Mouse (Mus musculus): ENCODE measurements around the gene Jtb. TPM values are rescaled to one million over a fixed set of nuclear protein-coding genes. Genes with fewer than 3 reads are reported as not detected.

The Jtb gene
- total and polyA plus RNA-seq, 3 experiments = 103 to 107 TPM; not detected in 1

GRCm38 (mm10) chr3:90265932-90266741, 34.7 kb downstream of the Jtb start (continued):
- peak; percentile 72; the same call in 1 of the 2 replicates for TF ChIP-seq MAZ (IDR thresholded peaks at IDR 0.05; ENCODE audit: low read depth, low read length)
- TF ChIP-seq RAD21 (IDR thresholded peaks at IDR 0.05; ENCODE audit: low read depth, low read length) = no peak
- 0 out of 2 replicates have a peak, but pooled peaks have one; percentile 2 for TF ChIP-seq GATA1 (IDR thresholded peaks at IDR 0.05; ENCODE audit: low read depth, low read length)
- no peak for TF ChIP-seq UBTF (IDR thresholded peaks at IDR 0.05; ENCODE audit: borderline replicate concordance, insufficient read depth, low read depth, low read length)
- 0 out of 2 replicates have a peak, but pooled peaks have one; percentile 8 for TF ChIP-seq ZC3H11A (IDR thresholded peaks at IDR 0.05; ENCODE audit: low read depth, low read length)
- no peak for TF ChIP-seq CTCF (IDR thresholded peaks at IDR 0.05 in 2 of 3, conservative IDR thresholded peaks at IDR 0.05 in 1 of 3; ENCODE audit: control insufficient read depth in 1 of 3, insufficient read depth in 1 of 3, low read depth in 2 of 3, low read length in 3 of 3, poor library complexity in 1 of 3, severe bottlenecking in 1 of 3)
- TF ChIP-seq ZNF384 (IDR thresholded peaks at IDR 0.05; ENCODE audit: low read depth, low read length) = no peak
- TF ChIP-seq BHLHE40 (IDR thresholded peaks at IDR 0.05; ENCODE audit: borderline replicate concordance, low read depth, low read length) = no peak
- TF ChIP-seq MAX (IDR thresholded peaks at IDR 0.05; ENCODE audit: low read length) = peak; percentile 44; the same call in 1 of the 2 replicates
- TF ChIP-seq USF1 (IDR thresholded peaks at IDR 0.05; ENCODE audit: low read depth, low read length) = peak; percentile 19; the same call in 1 of the 2 replicates
- TF ChIP-seq MYB (IDR thresholded peaks at IDR 0.05; ENCODE audit: low read depth, low read length) = no peak
- no peak for TF ChIP-seq GABPA (IDR thresholded peaks at IDR 0.05; ENCODE audit: low read depth, low read length)
- no peak; the same call in 1 of the 2 replicates for TF ChIP-seq CHD1 (IDR thresholded peaks at IDR 0.05; ENCODE audit: low read depth, low read length)
- peak; percentile 42; the same call in 1 of the 2 replicates for TF ChIP-seq ETS1 (IDR thresholded peaks at IDR 0.05; ENCODE audit: low read depth, low read length)

DNA sequence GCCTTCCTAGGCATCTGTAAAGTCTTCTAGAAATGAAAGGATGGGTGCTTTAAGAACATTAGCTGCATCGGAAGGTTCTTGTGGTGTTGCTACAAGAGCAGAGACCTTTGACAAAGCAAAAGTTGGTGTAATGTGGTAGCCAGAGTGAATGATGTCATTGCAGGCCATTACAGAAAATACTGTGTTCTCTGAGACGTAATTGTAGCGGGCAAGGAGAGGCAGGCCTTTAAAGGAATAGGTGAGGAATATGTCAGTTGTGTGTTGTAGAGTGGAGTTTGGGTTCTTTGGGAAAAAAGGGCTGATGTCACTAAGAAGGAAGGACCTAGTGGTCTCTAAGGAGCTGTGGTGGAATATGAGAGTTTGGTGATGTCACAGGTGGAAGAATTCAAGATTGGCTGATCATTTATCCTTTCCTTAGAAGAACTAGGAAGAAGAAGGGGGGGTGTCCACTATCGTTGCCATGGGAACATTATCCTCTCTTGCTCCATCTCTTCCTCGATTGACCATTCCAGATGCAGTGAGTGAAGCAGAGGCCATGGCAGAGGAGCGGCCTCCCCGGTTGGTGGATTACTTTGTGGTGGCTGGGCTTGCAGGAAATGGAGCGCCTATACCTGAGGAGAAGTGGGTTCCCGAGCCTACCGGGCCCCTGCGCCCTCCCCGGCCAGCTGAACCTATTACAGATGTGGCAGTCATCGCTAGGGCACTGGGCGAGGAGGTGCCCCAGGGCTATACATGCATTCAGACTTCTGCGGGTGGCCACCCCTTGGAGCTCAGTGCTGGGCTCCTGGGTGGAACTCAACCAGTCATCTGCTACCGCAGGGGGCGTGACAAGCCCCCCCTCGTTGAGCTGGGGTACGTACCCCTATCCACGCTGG, 35.7 kb downstream of the Jtb start:
- H3K79me2 ChIP-seq (ENCODE audit: control insufficient read depth, insufficient read depth, low read length, poor library complexity) = peaks cover 22% of the 10 kb centered on the region
- peaks cover 7 to 26% of the 10 kb centered on the region in 2 experiments; a peak in 3 of 4 replicates for H3K36me3 ChIP-seq (ENCODE audit: control insufficient read depth in 1 of 2, insufficient read depth in 2 of 2, low read length in 2 of 2)
- H3K9me3 ChIP-seq (replicated peaks; ENCODE audit: insufficient read depth, low read length) = no peaks in the 10 kb centered on the region
- H3K9ac ChIP-seq (ENCODE audit: control insufficient read depth, low read depth, low read length, poor library complexity, severe bottlenecking) = peak overlapping the region; percentile 88
- H3K27ac ChIP-seq (ENCODE audit: control insufficient read depth, low read depth, low read length) = peak overlapping the region; percentile 84
- peak overlapping the region; percentile 73 to 76 for H3K4me3 ChIP-seq (ENCODE audit: control insufficient read depth in 1 of 2, insufficient read depth in 1 of 2, low read depth in 2 of 2, low read length in 2 of 2)
- TF ChIP-seq TAL1 (IDR thresholded peaks at IDR 0.05; ENCODE audit: low read length) = no peak
- no peak for TF ChIP-seq TCF12 (IDR thresholded peaks at IDR 0.05; ENCODE audit: low read depth, low read length)
- no peak for TF ChIP-seq MAZ (IDR thresholded peaks at IDR 0.05; ENCODE audit: low read depth, low read length)
- no peak for TF ChIP-seq UBTF (IDR thresholded peaks at IDR 0.05; ENCODE audit: borderline replicate concordance, insufficient read depth, low read depth, low read length)
- TF ChIP-seq MAX (IDR thresholded peaks at IDR 0.05; ENCODE audit: low read length) = no peak
- TF ChIP-seq CHD1 (IDR thresholded peaks at IDR 0.05; ENCODE audit: low read depth, low read length) = no peak
- TF ChIP-seq GATA1 (IDR thresholded peaks at IDR 0.05; ENCODE audit: low read depth, low read length) = no peak
- no peak for TF ChIP-seq CHD2 (IDR thresholded peaks at IDR 0.05; ENCODE audit: low read length)
- TF ChIP-seq ZKSCAN1 (IDR thresholded peaks at IDR 0.05; ENCODE audit: low read depth, low read length) = no peak
- no peak for TF ChIP-seq RCOR1 (IDR thresholded peaks at IDR 0.05; ENCODE audit: low read depth, low read length)
- TF ChIP-seq USF2 (IDR thresholded peaks at IDR 0.05; ENCODE audit: borderline replicate concordance in 1 of 2, insufficient read depth in 1 of 2, low read depth in 1 of 2, low read length in 2 of 2) = no peak
- H3K4me1 ChIP-seq (ENCODE audit: control insufficient read depth in 1 of 2, insufficient read depth in 2 of 2, low read length in 2 of 2) = peaks cover 4 to 29% of the 10 kb centered on the region in 2 experiments
- no peaks in the 10 kb centered on the region for H3K27me3 ChIP-seq (ENCODE audit: control insufficient read depth in 1 of 2, insufficient read depth in 2 of 2, low read length in 2 of 2)
- DNase-seq (ENCODE audit: low read depth, low spot score) = no peak
